Mouse (Mus musculus): ENCODE measurements around the gene Aldoart1. TPM values are rescaled to one million over a fixed set of nuclear protein-coding genes. Genes with fewer than 3 reads are reported as not detected.

The Aldoart1 gene
- not detected in 2 replicates for polyA plus RNA-seq (2015; fragmentation: Nextera tagmentation; extraction: Ambion mirVana)

DNA sequence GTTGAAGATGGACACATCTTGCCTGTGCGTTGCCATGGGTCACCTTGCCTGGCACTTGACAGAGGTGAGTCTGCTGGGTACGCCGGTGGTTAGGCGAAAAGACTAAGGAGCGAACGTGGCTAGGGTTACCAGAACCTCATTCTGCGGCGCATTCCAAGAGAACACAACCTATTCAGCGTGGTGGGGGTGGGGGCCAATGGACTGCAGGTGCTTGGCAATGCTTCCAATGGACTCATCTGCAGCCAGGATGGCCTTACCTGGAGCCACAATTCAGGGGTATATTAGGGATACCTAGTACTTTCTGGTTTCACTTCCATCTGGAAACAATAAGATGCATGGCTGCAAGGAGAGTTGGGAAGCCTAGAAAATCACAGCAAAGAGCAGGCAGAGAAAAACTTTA lies at the start of gene Aldoart1:
TSS of gene Aldoart1 (minus strand) at position 101 of the 400 bp plus-strand sequence.
- Histone ChIP-seq H3K4me2 (replicated peaks; ENCODE audit: low read depth) (no peak within 1 kb of the TSS), H3K36me3 (ENCODE audit: control insufficient read depth, insufficient read depth) (no peaks in the 10 kb centered on the region), H3K9ac (ENCODE audit: low read depth, low read length) (no peak within 1 kb of the TSS), H3K4me3 (ENCODE audit: low read depth, low read length) (no peak within 1 kb of the TSS), H3K27ac (ENCODE audit: low read depth, low read length) (no peak within 1 kb of the TSS), H3K4me1 (replicated peaks; ENCODE audit: control insufficient read depth, insufficient read depth, low read length) (no peaks in the 10 kb centered on the region), H3K9me3 (ENCODE audit: control insufficient read depth) (no peaks in the 10 kb centered on the region), H3K27me3 (replicated peaks; ENCODE audit: control insufficient read depth, insufficient read depth, low read length) (no peaks in the 10 kb centered on the region)
- ATAC-seq = no peak
- TF ChIP-seq CTCF (IDR thresholded peaks at IDR 0.05; ENCODE audit: low read depth) = no peak
- 90% methylated on average over 9 of the region's 9 CpGs for WGBS

DNA sequence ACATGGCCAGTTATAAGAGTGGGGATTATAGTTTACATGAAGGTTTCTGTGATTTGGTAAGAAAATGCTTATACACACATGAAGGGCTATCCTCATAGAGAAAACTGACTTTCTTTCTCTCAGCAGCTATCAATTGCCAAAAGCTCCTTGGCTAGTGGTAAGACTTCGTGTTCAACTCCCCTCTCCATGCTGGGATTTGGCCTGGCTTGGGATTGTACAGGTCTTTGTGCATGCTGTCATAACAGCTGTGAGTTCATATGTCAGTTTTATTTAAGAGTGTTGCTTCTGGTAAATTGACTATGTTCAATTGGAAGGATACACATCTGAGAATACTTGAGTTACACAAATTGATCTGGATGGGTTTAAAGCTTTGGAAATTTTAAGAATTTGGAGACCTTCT lies 49.1 kb upstream of the Aldoart1 start:
- ATAC-seq = no peak
- no peaks in the 10 kb centered on the region for H3K27me3 ChIP-seq (replicated peaks; ENCODE audit: control insufficient read depth, insufficient read depth, low read length)
- no peak overlapping the region for H3K27ac ChIP-seq (ENCODE audit: low read depth, low read length)
- H3K36me3 ChIP-seq (ENCODE audit: control insufficient read depth, insufficient read depth) = no peaks in the 10 kb centered on the region
- WGBS = 69% methylated on average over 1 of the region's 1 CpGs
- no peak overlapping the region for H3K4me2 ChIP-seq (replicated peaks; ENCODE audit: low read depth)
- H3K4me3 ChIP-seq (ENCODE audit: low read depth, low read length) = no peak overlapping the region
- no peaks in the 10 kb centered on the region for H3K9me3 ChIP-seq (ENCODE audit: control insufficient read depth)
- no peak for TF ChIP-seq CTCF (IDR thresholded peaks at IDR 0.05; ENCODE audit: low read depth)
- H3K9ac ChIP-seq (ENCODE audit: low read depth, low read length) = no peak overlapping the region
- no peaks in the 10 kb centered on the region for H3K4me1 ChIP-seq (replicated peaks; ENCODE audit: control insufficient read depth, insufficient read depth, low read length)

DNA sequence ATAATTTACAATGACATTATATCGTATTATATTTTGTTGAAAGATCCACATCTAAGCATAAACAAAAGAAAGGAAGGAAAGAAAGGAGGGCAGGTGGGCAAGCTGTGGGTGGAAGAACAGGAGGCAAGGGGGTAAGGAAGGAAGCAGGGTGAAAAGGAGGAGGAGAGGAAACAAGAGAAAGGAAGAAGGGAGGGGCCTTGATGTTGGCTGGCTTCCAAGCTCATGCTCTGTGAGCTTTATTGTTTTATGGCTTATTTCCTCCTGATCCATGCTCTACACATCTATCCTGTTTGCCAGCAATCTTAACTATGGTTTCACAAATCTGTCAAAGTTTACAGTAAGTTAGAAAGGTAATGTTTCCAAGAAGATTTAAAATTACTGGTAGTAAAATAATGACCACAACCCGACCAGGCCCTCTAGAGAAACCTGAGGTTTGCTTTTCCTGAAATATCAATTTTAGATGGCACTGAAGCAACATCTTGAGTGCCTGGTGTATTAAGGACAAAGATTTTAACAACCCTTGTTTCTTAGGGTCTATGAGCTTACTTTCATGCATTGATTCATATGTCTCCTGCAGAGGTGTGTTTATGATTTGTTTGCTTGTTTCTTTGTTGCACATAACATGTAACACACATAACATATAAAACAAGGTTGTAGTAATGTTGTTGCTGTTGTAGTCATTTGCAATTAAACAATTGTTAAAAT lies 13.1 kb upstream of the Aldoart1 start:
- no peak overlapping the region for H3K4me2 ChIP-seq (replicated peaks; ENCODE audit: low read depth)
- no peak overlapping the region for H3K9ac ChIP-seq (ENCODE audit: low read depth, low read length)
- H3K27ac ChIP-seq (ENCODE audit: low read depth, low read length) = no peak overlapping the region
- ATAC-seq = peak; percentile 69
- H3K9me3 ChIP-seq (ENCODE audit: control insufficient read depth) = no peaks in the 10 kb centered on the region
- 40% methylated on average over 2 of the region's 2 CpGs for WGBS
- H3K27me3 ChIP-seq (replicated peaks; ENCODE audit: control insufficient read depth, insufficient read depth, low read length) = no peaks in the 10 kb centered on the region
- TF ChIP-seq CTCF (IDR thresholded peaks at IDR 0.05; ENCODE audit: low read depth) = no peak
- no peaks in the 10 kb centered on the region for H3K4me1 ChIP-seq (replicated peaks; ENCODE audit: control insufficient read depth, insufficient read depth, low read length)
- no peaks in the 10 kb centered on the region for H3K36me3 ChIP-seq (ENCODE audit: control insufficient read depth, insufficient read depth)
- H3K4me3 ChIP-seq (ENCODE audit: low read depth, low read length) = no peak overlapping the region

DNA sequence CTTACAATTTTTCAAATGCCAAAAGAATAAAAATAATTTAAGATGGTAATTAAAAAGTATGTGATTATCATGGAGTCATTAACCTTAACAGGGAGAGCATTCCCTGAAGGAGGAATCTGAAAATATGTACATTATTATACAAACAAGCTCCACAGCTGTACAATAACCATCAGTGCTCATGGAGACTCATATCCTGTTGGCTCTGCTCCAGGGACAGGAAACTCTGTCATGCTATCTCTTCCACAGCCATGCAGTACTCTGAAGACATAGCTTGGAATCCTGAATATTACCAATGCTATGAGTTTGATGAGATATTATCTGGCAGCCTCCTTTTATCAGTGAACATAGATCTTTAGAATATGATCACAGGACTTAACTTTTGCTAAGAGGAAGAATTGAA lies 8.2 kb downstream of the Aldoart1 start:
- Histone ChIP-seq H3K36me3 (ENCODE audit: control insufficient read depth, insufficient read depth) (no peaks in the 10 kb centered on the region), H3K4me1 (replicated peaks; ENCODE audit: control insufficient read depth, insufficient read depth, low read length) (no peaks in the 10 kb centered on the region), H3K9ac (ENCODE audit: low read depth, low read length) (no peak overlapping the region), H3K4me3 (ENCODE audit: low read depth, low read length) (no peak overlapping the region), H3K27me3 (replicated peaks; ENCODE audit: control insufficient read depth, insufficient read depth, low read length) (no peaks in the 10 kb centered on the region), H3K9me3 (ENCODE audit: control insufficient read depth) (no peaks in the 10 kb centered on the region), H3K4me2 (replicated peaks; ENCODE audit: low read depth) (no peak overlapping the region), H3K27ac (ENCODE audit: low read depth, low read length) (no peak overlapping the region)
- no peak for TF ChIP-seq CTCF (IDR thresholded peaks at IDR 0.05; ENCODE audit: low read depth)
- no peak for ATAC-seq

DNA sequence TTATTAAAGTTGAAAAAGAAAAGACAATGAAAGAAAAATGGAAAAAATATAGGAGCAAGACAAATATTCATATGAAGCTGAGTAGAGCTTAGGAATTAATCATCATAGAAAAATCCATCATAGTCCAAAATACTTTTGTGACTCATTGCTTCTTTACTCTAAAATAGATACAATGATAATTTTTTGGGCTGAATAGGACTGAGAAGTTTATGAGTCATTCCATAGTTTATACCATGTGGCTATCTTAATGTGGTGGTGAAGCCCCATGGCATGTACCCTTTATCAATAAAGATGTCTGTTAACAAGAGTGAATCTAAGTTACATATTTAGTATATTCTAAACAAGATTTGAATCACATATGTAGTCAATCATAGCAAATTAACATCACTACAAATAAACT lies 9.4 kb downstream of the Aldoart1 start:
- H3K36me3 ChIP-seq (ENCODE audit: control insufficient read depth, insufficient read depth) = no peaks in the 10 kb centered on the region
- no peak for TF ChIP-seq CTCF (IDR thresholded peaks at IDR 0.05; ENCODE audit: low read depth)
- H3K9ac ChIP-seq (ENCODE audit: low read depth, low read length) = no peak overlapping the region
- H3K4me1 ChIP-seq (replicated peaks; ENCODE audit: control insufficient read depth, insufficient read depth, low read length) = no peaks in the 10 kb centered on the region
- no peak overlapping the region for H3K4me3 ChIP-seq (ENCODE audit: low read depth, low read length)
- no peak overlapping the region for H3K27ac ChIP-seq (ENCODE audit: low read depth, low read length)
- H3K27me3 ChIP-seq (replicated peaks; ENCODE audit: control insufficient read depth, insufficient read depth, low read length) = no peaks in the 10 kb centered on the region
- ATAC-seq = no peak
- no peak overlapping the region for H3K4me2 ChIP-seq (replicated peaks; ENCODE audit: low read depth)
- no peaks in the 10 kb centered on the region for H3K9me3 ChIP-seq (ENCODE audit: control insufficient read depth)

DNA sequence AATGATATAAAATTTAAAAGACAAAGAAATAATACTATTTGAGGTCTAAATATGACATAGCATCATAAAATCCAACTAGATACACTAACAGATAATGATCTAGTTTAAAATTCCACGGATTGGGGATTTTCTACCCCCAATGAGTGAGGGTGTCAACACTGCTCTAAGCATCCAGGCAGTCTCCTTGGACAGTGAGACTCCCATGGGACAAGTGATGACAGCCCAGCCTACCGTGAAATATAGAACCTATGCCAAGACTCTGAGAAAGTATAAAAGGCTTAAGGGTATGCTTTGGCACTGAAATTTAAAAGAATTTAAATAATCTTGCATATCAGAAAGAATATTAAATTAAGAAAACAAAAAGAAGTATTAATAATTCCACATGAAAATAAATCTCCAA lies 16.0 kb downstream of the Aldoart1 start:
- H3K4me1 ChIP-seq (replicated peaks; ENCODE audit: control insufficient read depth, insufficient read depth, low read length) = no peaks in the 10 kb centered on the region
- no peaks in the 10 kb centered on the region for H3K36me3 ChIP-seq (ENCODE audit: control insufficient read depth, insufficient read depth)
- H3K9ac ChIP-seq (ENCODE audit: low read depth, low read length) = no peak overlapping the region
- H3K9me3 ChIP-seq (ENCODE audit: control insufficient read depth) = no peaks in the 10 kb centered on the region
- H3K27me3 ChIP-seq (replicated peaks; ENCODE audit: control insufficient read depth, insufficient read depth, low read length) = no peaks in the 10 kb centered on the region
- 60% methylated on average over 2 of the region's 2 CpGs for WGBS
- no peak for ATAC-seq
- no peak overlapping the region for H3K27ac ChIP-seq (ENCODE audit: low read depth, low read length)
- TF ChIP-seq CTCF (IDR thresholded peaks at IDR 0.05; ENCODE audit: low read depth) = no peak
- no peak overlapping the region for H3K4me3 ChIP-seq (ENCODE audit: low read depth, low read length)
- no peak overlapping the region for H3K4me2 ChIP-seq (replicated peaks; ENCODE audit: low read depth)

DNA sequence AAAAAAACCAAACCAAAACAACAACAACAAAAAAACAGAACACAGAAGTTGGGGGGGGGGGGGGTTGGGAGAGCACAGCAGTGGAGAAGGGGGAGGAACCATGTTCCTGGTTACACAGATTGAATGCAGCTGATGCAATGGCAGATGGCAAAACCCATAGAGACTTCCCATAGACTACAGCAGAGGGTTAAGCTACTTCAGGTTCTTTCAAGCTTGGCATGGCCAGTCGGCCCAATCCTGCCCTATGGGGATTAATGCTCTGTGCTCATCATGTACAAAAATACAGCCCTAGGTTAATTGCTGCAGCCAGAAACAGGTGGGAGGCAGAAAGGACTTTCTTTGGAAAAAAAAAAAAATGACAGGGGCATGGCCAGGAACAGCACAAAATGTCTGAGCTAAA lies 17.0 kb downstream of the Aldoart1 start:
- no peaks in the 10 kb centered on the region for H3K36me3 ChIP-seq (ENCODE audit: control insufficient read depth, insufficient read depth)
- no peak for TF ChIP-seq CTCF (IDR thresholded peaks at IDR 0.05; ENCODE audit: low read depth)
- H3K4me1 ChIP-seq (replicated peaks; ENCODE audit: control insufficient read depth, insufficient read depth, low read length) = no peaks in the 10 kb centered on the region
- no peak overlapping the region for H3K4me2 ChIP-seq (replicated peaks; ENCODE audit: low read depth)
- H3K27ac ChIP-seq (ENCODE audit: low read depth, low read length) = no peak overlapping the region
- no peaks in the 10 kb centered on the region for H3K9me3 ChIP-seq (ENCODE audit: control insufficient read depth)
- no peak for ATAC-seq
- H3K27me3 ChIP-seq (replicated peaks; ENCODE audit: control insufficient read depth, insufficient read depth, low read length) = no peaks in the 10 kb centered on the region
- WGBS = 70% methylated on average over 1 of the region's 1 CpGs
- H3K4me3 ChIP-seq (ENCODE audit: low read depth, low read length) = no peak overlapping the region
- no peak overlapping the region for H3K9ac ChIP-seq (ENCODE audit: low read depth, low read length)

Measured in intestine, postnatal 0 days (tissue).